In genomic region chr14:86101497-86101896, GRCm38 (mm10) we compare ENCODE assay signal across 15 mouse cellular contexts.
"Had no signal": no experiment of that assay in that cellular context is flagged by ENCODE, and none has a peak within 500 bp of the region (broad histone marks: within the 10 kb centered on the region; RNA-seq: fewer than 3 reads in every experiment).

No protein-coding gene starts in this region.

- H3K36me3 ChIP-seq: intestine, embryonic 15.5 days; limb, embryonic 12.5 days; limb, embryonic 15.5 days had no signal

- H3K9me3 ChIP-seq: intestine, embryonic 15.5 days; limb, embryonic 12.5 days; limb, embryonic 15.5 days had no signal

- ATAC-seq: intestine, embryonic 15.5 days; liver, postnatal 0 days had no signal

- H3K4me2 ChIP-seq: intestine, embryonic 15.5 days; limb, embryonic 12.5 days; limb, embryonic 15.5 days; liver, embryonic 11.5 days; midbrain, embryonic 11.5 days had no signal

- H3K27ac ChIP-seq: intestine, embryonic 15.5 days; limb, embryonic 12.5 days; limb, embryonic 15.5 days; liver, embryonic 14.5 days had no signal

- H3K4me1 ChIP-seq: intestine, embryonic 15.5 days; limb, embryonic 12.5 days; limb, embryonic 15.5 days had no signal

- DNase-seq: kidney, adult 11 months; kidney, adult 9 months; kidney, postnatal 14 days; kidney, postnatal 4 days; left cerebral cortex, postnatal 4 days; liver, postnatal 0 days; midbrain, embryonic 14.5 days; thymus, adult 18-20 months; thymus, postnatal 36 days had no signal

- H3K9ac ChIP-seq: intestine, embryonic 15.5 days; limb, embryonic 12.5 days; limb, embryonic 15.5 days; liver, embryonic 14.5 days; liver, postnatal 0 days had no signal

- H3K4me3 ChIP-seq: intestine, embryonic 15.5 days; limb, embryonic 12.5 days; limb, embryonic 15.5 days had no signal

- H3K27me3 ChIP-seq: intestine, embryonic 15.5 days; limb, embryonic 12.5 days; limb, embryonic 15.5 days had no signal
